Mouse (Mus musculus) ES-E14 (cell line): ENCODE data around the gene Cse1l. TPM values are rescaled to one million over a fixed set of nuclear protein-coding genes. Genes with fewer than 3 reads are reported as not detected.

Source experiments
- DNase-seq: peaks from one replicate; pipeline ENCODE4 v3.0.0-alpha.2; 2013; ENCODE audit warnings: low read depth, low spot score
- H3K27ac ChIP-seq: 2 replicates; pipeline ENCODE4 v1.5.1; 2012; ENCODE audit warnings: low read depth, mild to moderate bottlenecking, low read length, moderate library complexity, mixed read lengths; ENCODE audit not compliant: poor library complexity, insufficient read depth, severe bottlenecking
- H3K36me3 ChIP-seq: 2 replicates; pipeline ENCODE4 v1.6.1; 2012; ENCODE audit warnings: mild to moderate bottlenecking, low read length, moderate library complexity, mixed read lengths; ENCODE audit not compliant: control insufficient read depth, poor library complexity, insufficient read depth, severe bottlenecking
- H3K4me1 ChIP-seq, 2 experiments: fragments of 150-350 bp in 1 of 2; sonication (generic) in 1 of 2; 2 replicates each; pipeline ENCODE4 v1.6.1; 2012; ENCODE audit warnings: low read length in 2 of 2, mild to moderate bottlenecking in 1 of 2, mixed read lengths in 1 of 2; ENCODE audit not compliant: control insufficient read depth in 2 of 2, insufficient read depth in 2 of 2, poor library complexity in 1 of 2
- H3K4me3 ChIP-seq, 2 experiments: fragments of 150-350 bp in 1 of 2; sonication (generic) in 1 of 2; 2 replicates each; pipeline ENCODE4 v1.5.1; 2012; ENCODE audit warnings: low read length in 2 of 2, low read depth in 1 of 2, mild to moderate bottlenecking in 1 of 2, mixed read lengths in 1 of 2; ENCODE audit not compliant: insufficient read depth in 1 of 2, poor library complexity in 1 of 2, severe bottlenecking in 1 of 2
- H3K9ac ChIP-seq: 2 replicates; pipeline ENCODE4 v1.6.1; 2012; ENCODE audit warnings: low read depth, mild to moderate bottlenecking, low read length, mixed read lengths; ENCODE audit not compliant: poor library complexity, insufficient read depth, severe bottlenecking
- H3K9me3 ChIP-seq: fragments of 150-350 bp; sonication (generic); 2 replicates; pipeline ENCODE4 v1.6.1; 2012; ENCODE audit warnings: low read depth, mild to moderate bottlenecking, low read length; ENCODE audit not compliant: control insufficient read depth, insufficient read depth
- CHD2 ChIP-seq: IDR thresholded peaks from 2 replicates; pipeline ENCODE4 v1.6.1; 2014; ENCODE audit warnings: mild to moderate bottlenecking, low read depth, low read length, inconsistent platforms
- HCFC1 ChIP-seq: IDR thresholded peaks from 2 replicates; pipeline ENCODE4 v1.6.1; 2012; ENCODE audit warnings: low read length, inconsistent platforms, borderline replicate concordance; ENCODE audit not compliant: insufficient read depth
- MAFK ChIP-seq: IDR thresholded peaks from 2 replicates; pipeline ENCODE4 v1.6.1; 2014; ENCODE audit warnings: mild to moderate bottlenecking, low read depth, low read length, inconsistent platforms; ENCODE audit not compliant: insufficient read depth
- ZC3H11A ChIP-seq: IDR thresholded peaks from 2 replicates; pipeline ENCODE4 v1.6.1; 2012; ENCODE audit warnings: low read depth, mild to moderate bottlenecking, inconsistent platforms, low read length, borderline replicate concordance
- ZNF384 ChIP-seq: IDR thresholded peaks from 2 replicates; pipeline ENCODE4 v1.6.1; 2012; ENCODE audit warnings: low read depth, low read length, inconsistent platforms
- in situ Hi-C, 2 experiments: fragments of 600-800 bp; cut with MboI; formaldehyde crosslinking; loops; one replicate each; pipeline ENCODE4 v1.15.1; 2025; ENCODE audit warnings: low sequenced_read_pairs in 2 of 2, inconsistent platforms in 1 of 2; ENCODE audit not compliant: unreplicated experiment in 2 of 2
- total RNA-seq: library from RNA; depleted of rRNA; stranded (reverse); fragments of 300-350 nt; gene quantifications from 2 replicates; pipeline ENCODE4 v1.2.3, GENCODE M21; 2012

Gene Cse1l
- total RNA-seq, 1 experiment: 140 TPM

DNA sequence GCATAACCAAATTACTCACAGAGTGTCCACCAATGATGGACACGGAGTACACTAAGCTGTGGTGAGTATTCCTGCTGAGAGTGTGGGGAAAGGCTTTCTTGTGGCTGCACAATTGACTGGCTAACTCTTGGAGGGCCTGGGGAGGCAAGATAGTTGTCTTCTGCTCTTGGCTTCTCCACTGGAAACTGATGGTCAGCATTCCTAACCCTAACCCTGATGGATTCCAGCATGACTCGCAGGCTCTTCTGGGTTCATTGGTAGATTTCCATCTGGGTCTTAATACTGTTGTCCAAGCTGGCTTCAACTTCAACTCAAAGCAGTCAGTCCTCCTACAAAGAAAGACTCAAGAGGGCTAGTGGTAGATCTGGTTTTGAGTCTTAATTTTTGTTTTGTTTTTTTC, 37.3 kb downstream of the Cse1l start:
- no peak overlapping the region for H3K9ac ChIP-seq
- peaks cover 51% of the 10 kb centered on the region for H3K36me3 ChIP-seq
- no peak overlapping the region for H3K27ac ChIP-seq
- H3K4me1 ChIP-seq: no peaks in the 10 kb centered on the region
- no peaks in the 10 kb centered on the region for H3K9me3 ChIP-seq
- no peak for DNase-seq
- in situ Hi-C loops: no loop called here
- TF ChIP-seq CHD2: no peak
- no peak for TF ChIP-seq HCFC1
- TF ChIP-seq MAFK: no peak
- no peak for TF ChIP-seq ZNF384
- no peak overlapping the region for H3K4me3 ChIP-seq

DNA sequence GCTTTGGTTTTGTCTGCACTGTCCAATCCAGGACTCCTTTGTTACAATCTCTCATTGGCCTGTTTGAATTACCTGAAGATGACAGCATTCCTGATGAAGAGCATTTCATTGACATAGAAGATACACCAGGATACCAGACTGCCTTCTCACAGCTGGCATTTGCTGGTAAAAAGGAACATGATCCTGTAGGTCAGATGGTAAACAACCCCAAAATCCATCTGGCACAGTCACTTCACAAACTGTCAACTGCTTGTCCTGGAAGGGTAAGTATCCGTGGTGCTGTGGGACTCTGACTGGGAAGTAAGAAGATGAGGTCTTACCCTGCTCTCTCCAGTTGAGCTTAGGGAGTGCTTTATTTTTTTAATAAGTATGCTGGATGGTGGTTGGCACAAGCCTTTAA, 38.5 kb downstream of the Cse1l start:
- Histone ChIP-seq H3K27ac (no peak overlapping the region), H3K36me3 (peaks cover 55% of the 10 kb centered on the region), H3K4me1 (no peaks in the 10 kb centered on the region), H3K9ac (no peak overlapping the region), H3K4me3 (no peak overlapping the region), H3K9me3 (no peaks in the 10 kb centered on the region)
- no peak for TF ChIP-seq HCFC1
- no peak for TF ChIP-seq CHD2
- TF ChIP-seq ZNF384: no peak
- no peak for DNase-seq
- in situ Hi-C loops: no loop called here

DNA sequence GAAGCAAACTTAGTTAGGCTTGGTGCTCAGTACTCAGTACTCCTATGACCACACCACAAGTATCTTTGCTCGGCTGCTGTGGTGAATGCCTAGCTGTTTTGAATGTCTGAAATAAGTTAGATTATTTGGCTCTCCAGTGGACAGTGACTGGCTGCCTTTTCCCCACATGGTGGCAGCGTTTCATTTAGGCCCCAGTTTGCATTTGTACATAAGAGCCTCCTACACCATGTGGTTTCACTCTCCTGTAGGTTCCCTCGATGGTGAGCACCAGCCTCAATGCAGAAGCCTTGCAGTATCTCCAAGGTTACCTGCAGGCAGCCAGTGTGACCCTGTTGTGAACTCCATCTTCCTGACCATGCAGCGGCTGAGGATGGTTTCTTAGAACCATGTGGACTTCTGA, 39.6 kb downstream of the Cse1l start:
- DNase-seq: no peak
- peaks cover 60% of the 10 kb centered on the region for H3K36me3 ChIP-seq
- in situ Hi-C loops: no loop called here

DNA sequence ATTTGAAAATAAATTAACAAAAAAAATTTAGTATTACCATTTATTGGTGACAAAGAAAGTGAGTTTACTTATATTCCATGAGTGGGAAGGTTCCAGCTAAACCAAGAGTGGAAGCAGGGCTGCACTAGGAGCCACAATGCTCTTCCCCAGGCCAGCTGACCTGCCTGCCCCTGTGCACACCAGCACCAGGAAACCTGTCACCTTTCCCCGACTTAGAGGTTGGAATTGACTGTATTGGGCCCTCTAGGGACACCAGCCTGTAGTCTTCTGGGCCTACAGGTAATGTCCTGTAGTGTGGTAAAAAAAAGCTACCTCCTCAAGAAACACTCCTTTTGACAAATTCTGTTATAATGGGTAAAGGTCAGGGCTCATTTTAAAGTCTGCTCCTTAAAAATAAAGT, 42.4 kb downstream of the Cse1l start:
- no peaks in the 10 kb centered on the region; a peak in 1 of 4 replicates for H3K4me1 ChIP-seq
- H3K27ac ChIP-seq: no peak overlapping the region
- H3K9me3 ChIP-seq: no peaks in the 10 kb centered on the region
- in situ Hi-C loops: no loop called here
- DNase-seq: no peak
- H3K9ac ChIP-seq: no peak overlapping the region
- no peak overlapping the region for H3K4me3 ChIP-seq
- TF ChIP-seq MAFK: no peak
- TF ChIP-seq ZC3H11A: no peak
- no peak for TF ChIP-seq ZNF384
- H3K36me3 ChIP-seq: peaks cover 55% of the 10 kb centered on the region

More for the DNA sequence above, 39.6 kb downstream of the Cse1l start:
- Histone ChIP-seq H3K9ac (no peak overlapping the region), H3K4me3 (no peak overlapping the region), H3K9me3 (no peaks in the 10 kb centered on the region), H3K27ac (no peak overlapping the region), H3K4me1 (no peaks in the 10 kb centered on the region)
- TF ChIP-seq CHD2 (no peak), ZC3H11A (no peak), HCFC1 (no peak), ZNF384 (no peak), MAFK (no peak)

DNA sequence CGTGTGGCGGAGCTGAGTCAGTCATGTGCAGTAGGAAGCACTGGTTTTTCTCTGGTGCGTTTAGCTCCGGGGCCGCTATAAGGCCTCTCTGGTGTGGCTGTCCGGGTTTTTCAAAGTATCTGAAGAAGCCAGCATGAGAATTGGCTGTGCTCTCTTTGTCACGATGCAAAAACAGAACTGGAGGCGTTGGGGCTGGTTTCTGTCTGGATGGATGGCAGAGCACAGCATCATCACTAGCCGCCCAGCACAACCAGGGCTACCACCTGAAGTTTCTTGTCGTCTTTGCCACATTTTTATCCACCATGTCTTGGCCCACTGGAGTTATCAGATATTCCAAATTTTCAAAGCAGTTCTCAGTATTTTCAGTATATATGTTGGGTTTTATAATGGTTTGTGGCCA, 43.1 kb downstream of the Cse1l start:
- no peaks in the 10 kb centered on the region for H3K9me3 ChIP-seq
- peaks cover 50% of the 10 kb centered on the region for H3K36me3 ChIP-seq
- in situ Hi-C loops: no loop called here
- H3K4me3 ChIP-seq: no peak overlapping the region
- no peak for DNase-seq
- no peaks in the 10 kb centered on the region; a peak in 1 of 4 replicates for H3K4me1 ChIP-seq
- H3K9ac ChIP-seq: no peak overlapping the region
- no peak for TF ChIP-seq HCFC1
- TF ChIP-seq MAFK: no peak
- TF ChIP-seq CHD2: no peak
- TF ChIP-seq ZC3H11A: no peak
- no peak for TF ChIP-seq ZNF384
- no peak overlapping the region for H3K27ac ChIP-seq
